Mouse (Mus musculus) embryonic facial prominence, embryonic 14.5 days (tissue): ENCODE data around the gene Slc25a30. TPM values are rescaled to one million over a fixed set of nuclear protein-coding genes. Genes with fewer than 3 reads are reported as not detected.

ENCODE experiments used
- ATAC-seq: fragments of 200-750 bp; cut with Nextera tagmentation; 2 replicates; pipeline ENCODE4 v1.8.0; 2017; ENCODE audit warnings: low read depth, moderate number of reproducible peaks, moderate TSS enrichment
- DNase-seq: peaks from one replicate; pipeline ENCODE4 v3.0.0-alpha.2; 2015; ENCODE audit warnings: low spot score
- H3K27ac ChIP-seq: fragments of 300-500 bp; sonication (generic); replicated peaks from 2 replicates; pipeline ENCODE4 v1.5.1; 2014; ENCODE audit warnings: low read depth, mild to moderate bottlenecking, low read length, moderate library complexity
- H3K27me3 ChIP-seq: fragments of 300-500 bp; sonication (generic); replicated peaks from 2 replicates; pipeline ENCODE4 v1.6.1; 2014; ENCODE audit warnings: low read length; ENCODE audit not compliant: control insufficient read depth, insufficient read depth
- H3K36me3 ChIP-seq: fragments of 300-500 bp; sonication (generic); 2 replicates; pipeline ENCODE4 v1.6.1; 2014; ENCODE audit warnings: low read length, mixed read lengths; ENCODE audit not compliant: control insufficient read depth, insufficient read depth
- H3K4me1 ChIP-seq: fragments of 300-500 bp; sonication (generic); 2 replicates; pipeline ENCODE4 v1.6.1; 2014; ENCODE audit warnings: antibody characterized with exemption, low read length; ENCODE audit not compliant: control insufficient read depth, insufficient read depth
- H3K4me2 ChIP-seq: fragments of 300-500 bp; sonication (generic); 2 replicates; pipeline ENCODE4 v1.6.1; 2014; ENCODE audit warnings: low read depth, mild to moderate bottlenecking, low read length, moderate library complexity, mixed read lengths
- H3K4me3 ChIP-seq: fragments of 300-500 bp; sonication (generic); 2 replicates; pipeline ENCODE4 v1.5.1; 2014; ENCODE audit warnings: low read depth, mild to moderate bottlenecking, low read length
- H3K9ac ChIP-seq: fragments of 300-500 bp; sonication (generic); 2 replicates; pipeline ENCODE4 v1.6.1; 2014; ENCODE audit warnings: low read depth, mild to moderate bottlenecking, low read length, moderate library complexity, mixed read lengths
- H3K9me3 ChIP-seq: fragments of 300-500 bp; sonication (generic); 2 replicates; pipeline ENCODE4 v1.6.1; 2016; ENCODE audit warnings: low read length; ENCODE audit not compliant: control insufficient read depth
- WGBS: fragments of 180-500 bp; shearing (Covaris S2); extraction: QIAGEN DNeasy Blood & Tissue Kit; methylation state at CpG from one replicate; pipeline ENCODE4 v1.1.7; 2014; 5-methylcytosine and 5-hydroxymethylcytosine counted together
- polyA plus RNA-seq: library from polyadenylated mRNA; unstranded; fragments of >200 nt; fragmentation: Nextera tagmentation; extraction: Ambion mirVana; gene quantifications from 2 replicates; pipeline ENCODE4 v1.2.1, GENCODE M21; 2014

Slc25a30 gene
- polyA plus RNA-seq, 1 experiment from 2014 or later, result 4.4 TPM

DNA sequence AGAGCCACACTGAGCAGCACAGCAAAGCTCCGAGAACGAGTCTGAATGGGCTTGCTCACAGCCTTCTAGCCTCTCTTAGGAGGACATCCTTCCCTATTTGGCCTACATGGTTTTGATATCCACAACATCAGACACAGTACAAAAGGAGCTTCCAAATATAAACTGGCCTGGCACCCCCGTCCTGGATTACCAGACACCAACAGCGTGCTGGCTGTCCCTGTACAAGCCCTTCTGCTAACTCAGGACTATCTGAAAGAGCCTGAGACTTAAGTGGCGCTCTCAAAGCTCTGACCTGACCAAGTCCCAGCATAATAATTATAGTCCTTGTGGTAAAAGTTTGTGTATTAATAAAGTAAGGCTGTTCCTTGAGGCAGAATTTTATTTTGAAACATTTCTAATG, 66.7 kb downstream of the Slc25a30 start:
- ATAC-seq, result no peak
- H3K36me3 ChIP-seq, result peaks cover 86% of the 10 kb centered on the region

DNA sequence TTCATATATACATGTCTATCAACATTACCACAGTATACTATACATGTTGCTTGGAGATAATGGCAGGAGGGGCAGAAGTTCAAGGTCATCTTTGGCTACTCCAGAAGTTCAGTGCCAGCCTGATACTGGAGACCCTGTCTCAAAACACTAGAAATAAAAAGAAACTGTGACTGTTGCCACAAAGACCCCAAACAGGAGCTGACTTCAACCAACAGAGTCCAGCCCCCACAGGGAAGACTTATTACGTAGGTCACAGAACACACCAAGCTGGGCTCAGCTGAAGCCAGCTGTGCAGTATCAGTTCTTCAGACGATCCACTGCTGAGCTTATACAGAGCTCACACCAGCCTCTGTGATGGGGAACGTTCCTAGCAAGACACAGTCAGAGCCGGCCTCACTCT, 70.4 kb downstream of the Slc25a30 start:
- ATAC-seq, result no peak
- no peaks in the 10 kb centered on the region for H3K27me3 ChIP-seq
- no peak overlapping the region for H3K4me3 ChIP-seq
- no peak overlapping the region for H3K9ac ChIP-seq
- no peaks in the 10 kb centered on the region for H3K4me1 ChIP-seq
- no peaks in the 10 kb centered on the region for H3K9me3 ChIP-seq
- no peak overlapping the region for H3K27ac ChIP-seq
- DNase-seq, result no peak
- H3K36me3 ChIP-seq, result peaks cover 92% of the 10 kb centered on the region
- H3K4me2 ChIP-seq, result no peak overlapping the region
- WGBS, result 91% methylated on average over 4 of the region's 4 CpGs

More for the DNA sequence above, 66.7 kb downstream of the Slc25a30 start:
- Histone ChIP-seq H3K4me2 (no peak overlapping the region), H3K27ac (no peak overlapping the region), H3K4me3 (no peak overlapping the region), H3K27me3 (no peaks in the 10 kb centered on the region), H3K9ac (no peak overlapping the region), H3K4me1 (no peaks in the 10 kb centered on the region), H3K9me3 (no peaks in the 10 kb centered on the region)
- no peak for DNase-seq
- 94% methylated on average over 5 of the region's 5 CpGs for WGBS

DNA sequence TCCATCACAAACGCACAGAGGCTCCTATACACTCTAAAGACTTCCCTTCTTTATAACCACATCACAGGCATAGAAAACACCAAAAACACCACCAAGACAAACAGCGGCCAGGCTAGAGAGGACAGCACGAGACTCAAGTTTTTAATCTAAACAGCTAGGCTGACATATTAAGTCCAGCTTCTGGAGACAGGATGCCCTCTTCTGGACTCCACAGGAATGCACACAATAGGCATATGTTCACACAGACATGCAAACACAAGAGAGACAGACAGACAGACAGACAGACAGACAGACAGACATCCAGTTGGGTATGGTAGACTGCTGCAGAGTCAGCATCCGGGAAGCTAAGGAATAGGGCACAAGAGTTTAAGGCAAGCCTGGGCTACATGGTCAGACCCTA, 73.2 kb downstream of the Slc25a30 start:
- no peak for DNase-seq
- Histone ChIP-seq H3K27ac (no peak overlapping the region), H3K4me2 (no peak overlapping the region), H3K27me3 (no peaks in the 10 kb centered on the region), H3K9ac (no peak overlapping the region), H3K36me3 (peaks cover 88% of the 10 kb centered on the region), H3K4me1 (no peaks in the 10 kb centered on the region), H3K4me3 (no peak overlapping the region), H3K9me3 (no peaks in the 10 kb centered on the region)
- no peak for ATAC-seq
- 83% methylated on average over 4 of the region's 4 CpGs for WGBS

DNA sequence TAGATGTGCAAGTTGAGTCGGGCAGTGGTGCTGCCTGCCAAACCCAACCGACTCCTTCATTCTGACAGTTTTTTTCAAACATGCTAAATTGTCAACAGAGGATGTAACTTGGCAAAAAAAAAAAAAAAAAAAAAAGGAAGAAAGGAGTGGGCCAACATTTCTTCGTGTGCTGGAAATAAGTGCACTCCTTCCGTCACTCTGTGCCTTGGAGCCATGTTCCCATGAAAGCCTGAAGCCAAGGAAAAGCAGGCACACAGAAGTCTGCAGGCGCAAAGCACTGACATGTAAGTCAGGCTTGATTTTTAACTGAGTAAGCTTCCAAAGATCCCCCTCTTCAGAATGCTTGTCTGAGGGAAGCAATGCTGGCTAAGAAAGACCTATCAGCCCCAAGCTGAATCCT, 74.2 kb downstream of the Slc25a30 start:
- Histone ChIP-seq H3K4me3 (no peak overlapping the region), H3K27me3 (no peaks in the 10 kb centered on the region), H3K9ac (no peak overlapping the region), H3K9me3 (no peaks in the 10 kb centered on the region), H3K4me1 (no peaks in the 10 kb centered on the region), H3K27ac (no peak overlapping the region), H3K4me2 (no peak overlapping the region), H3K36me3 (peaks cover 87% of the 10 kb centered on the region)
- DNase-seq, result no peak
- no peak for ATAC-seq
- 86% methylated on average over 5 of the region's 5 CpGs for WGBS

DNA sequence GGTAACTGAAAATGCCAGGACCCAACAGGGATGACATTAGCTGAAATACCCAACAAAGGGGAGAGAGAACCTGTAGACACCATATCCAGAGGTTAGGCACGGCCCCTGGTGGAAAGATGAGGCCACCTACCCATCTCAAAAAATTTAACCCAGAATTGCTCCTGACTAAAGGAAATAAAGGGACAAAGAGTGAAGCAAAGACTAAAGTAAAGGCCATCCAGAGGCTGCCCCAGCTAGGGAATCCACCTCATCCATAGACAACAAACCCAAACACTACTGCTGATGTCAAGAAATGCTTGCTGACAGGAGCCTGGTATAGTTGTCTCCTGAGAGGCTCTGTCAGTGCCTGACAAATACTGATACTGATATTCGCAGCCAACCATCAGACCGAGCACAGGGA, 75.1 kb downstream of the Slc25a30 start:
- H3K9me3 ChIP-seq, result no peaks in the 10 kb centered on the region
- H3K27ac ChIP-seq, result no peak overlapping the region
- no peak overlapping the region for H3K9ac ChIP-seq
- H3K36me3 ChIP-seq, result peaks cover 87% of the 10 kb centered on the region
- no peaks in the 10 kb centered on the region for H3K4me1 ChIP-seq
- ATAC-seq (no peak), DNase-seq (no peak)
- no peak overlapping the region for H3K4me2 ChIP-seq
- WGBS, result 94% methylated on average over 3 of the region's 3 CpGs
- no peaks in the 10 kb centered on the region for H3K27me3 ChIP-seq
- no peak overlapping the region for H3K4me3 ChIP-seq

Other genes with a start within 250 kb of the Slc25a30 start
- gene Spert, start 193.9 kb downstream of the Slc25a30 start, polyA plus RNA-seq, result not detected in 2 replicates
- gene Erich6b, start 144.8 kb downstream of the Slc25a30 start, polyA plus RNA-seq, result not detected in 2 replicates
- gene Cog3, start 32.5 kb downstream of the Slc25a30 start, polyA plus RNA-seq, result 23.5 and 26.1 TPM in 2 replicates
- 1,262 and 1,432 TPM in 2 replicates for gene Tpt1, start 58.1 kb upstream of the Slc25a30 start, polyA plus RNA-seq
- gene Kctd4, start 168.0 kb upstream of the Slc25a30 start, polyA plus RNA-seq, result 0.82 and 1.9 TPM in 2 replicates
- gene Gtf2f2, start 223.8 kb upstream of the Slc25a30 start, polyA plus RNA-seq, result 29.8 and 34.9 TPM in 2 replicates